Mouse (Mus musculus): ENCODE measurements around the gene Ucp3. TPM values are rescaled to one million over a fixed set of nuclear protein-coding genes. Genes with fewer than 3 reads are reported as not detected.

Gene Ucp3
- polyA plus RNA-seq, 1 experiment = 4.4 TPM

- WGBS = 57% methylated on average over 6 of the region's 6 CpGs
- no peaks in the 10 kb centered on the region for H3K4me1 ChIP-seq (ENCODE audit: control insufficient read depth, insufficient read depth, low read length)
These were observed 23.6 kb downstream of the Ucp3 start for GRCm38 (mm10) chr7:100496371-100496770.

GRCm38 (mm10) chr7:100496791-100497190 lies 24.0 kb downstream of the Ucp3 start:
- no peak for DNase-seq
- TF ChIP-seq POLR2A (IDR thresholded peaks at IDR 0.05; ENCODE audit: borderline replicate concordance, insufficient read depth, low read length) (no peak), CTCF (IDR thresholded peaks at IDR 0.05; ENCODE audit: borderline replicate concordance, insufficient read depth, low read depth, low read length) (no peak)
- no peak overlapping the region for H3K27ac ChIP-seq (ENCODE audit: insufficient read depth, low read length)

More at GRCm38 (mm10) chr7:100496371-100496770, 23.6 kb downstream of the Ucp3 start:
- Histone ChIP-seq H3K4me3 (replicated peaks; ENCODE audit: insufficient read depth, low read depth, low read length) (no peak overlapping the region), H3K27me3 (ENCODE audit: control insufficient read depth, insufficient read depth, low read length) (no peaks in the 10 kb centered on the region), H3K27ac (ENCODE audit: insufficient read depth, low read length) (no peak overlapping the region)
- TF ChIP-seq POLR2A (IDR thresholded peaks at IDR 0.05; ENCODE audit: borderline replicate concordance, insufficient read depth, low read length) (no peak), CTCF (IDR thresholded peaks at IDR 0.05; ENCODE audit: borderline replicate concordance, insufficient read depth, low read depth, low read length) (no peak)
- DNase-seq = no peak

GRCm38 (mm10) chr7:100497402-100497801 lies 24.6 kb downstream of the Ucp3 start:
- no peak overlapping the region for H3K27ac ChIP-seq (ENCODE audit: insufficient read depth, low read length)
- 70% methylated on average over 4 of the region's 4 CpGs for WGBS
- TF ChIP-seq POLR2A (IDR thresholded peaks at IDR 0.05; ENCODE audit: borderline replicate concordance, insufficient read depth, low read length) (no peak), CTCF (IDR thresholded peaks at IDR 0.05; ENCODE audit: borderline replicate concordance, insufficient read depth, low read depth, low read length) (no peak)
- no peak for DNase-seq
- no peak overlapping the region for H3K4me3 ChIP-seq (replicated peaks; ENCODE audit: insufficient read depth, low read depth, low read length)
- no peaks in the 10 kb centered on the region for H3K27me3 ChIP-seq (ENCODE audit: control insufficient read depth, insufficient read depth, low read length)
- H3K4me1 ChIP-seq (ENCODE audit: control insufficient read depth, insufficient read depth, low read length) = no peaks in the 10 kb centered on the region

More at GRCm38 (mm10) chr7:100496791-100497190, 24.0 kb downstream of the Ucp3 start:
- WGBS = 94% methylated on average over 9 of the region's 9 CpGs
- Histone ChIP-seq H3K27me3 (ENCODE audit: control insufficient read depth, insufficient read depth, low read length) (no peaks in the 10 kb centered on the region), H3K4me3 (replicated peaks; ENCODE audit: insufficient read depth, low read depth, low read length) (no peak overlapping the region), H3K4me1 (ENCODE audit: control insufficient read depth, insufficient read depth, low read length) (no peaks in the 10 kb centered on the region)

GRCm38 (mm10) chr7:100497982-100498381 lies 25.2 kb downstream of the Ucp3 start:
- no peaks in the 10 kb centered on the region for H3K27me3 ChIP-seq (ENCODE audit: control insufficient read depth, insufficient read depth, low read length)
- H3K4me3 ChIP-seq (replicated peaks; ENCODE audit: insufficient read depth, low read depth, low read length) = no peak overlapping the region
- no peak overlapping the region for H3K27ac ChIP-seq (ENCODE audit: insufficient read depth, low read length)
- TF ChIP-seq CTCF (IDR thresholded peaks at IDR 0.05; ENCODE audit: borderline replicate concordance, insufficient read depth, low read depth, low read length) (no peak), POLR2A (IDR thresholded peaks at IDR 0.05; ENCODE audit: borderline replicate concordance, insufficient read depth, low read length) (no peak)
- H3K4me1 ChIP-seq (ENCODE audit: control insufficient read depth, insufficient read depth, low read length) = no peaks in the 10 kb centered on the region
- WGBS = 93% methylated on average over 13 of the region's 13 CpGs
- DNase-seq = no peak

- no peaks in the 10 kb centered on the region for H3K4me1 ChIP-seq (ENCODE audit: control insufficient read depth, insufficient read depth, low read length)
- H3K4me3 ChIP-seq (replicated peaks; ENCODE audit: insufficient read depth, low read depth, low read length) = no peak overlapping the region
- no peak for DNase-seq
- H3K27me3 ChIP-seq (ENCODE audit: control insufficient read depth, insufficient read depth, low read length) = no peaks in the 10 kb centered on the region
- no peak overlapping the region for H3K27ac ChIP-seq (ENCODE audit: insufficient read depth, low read length)
- TF ChIP-seq CTCF (IDR thresholded peaks at IDR 0.05; ENCODE audit: borderline replicate concordance, insufficient read depth, low read depth, low read length) (no peak), POLR2A (IDR thresholded peaks at IDR 0.05; ENCODE audit: borderline replicate concordance, insufficient read depth, low read length) (no peak)
These were observed 26.7 kb downstream of the Ucp3 start for GRCm38 (mm10) chr7:100499465-100499864.

GRCm38 (mm10) chr7:100500276-100500977 lies 27.6 kb downstream of the Ucp3 start:
- Histone ChIP-seq H3K4me3 (replicated peaks; ENCODE audit: insufficient read depth, low read depth, low read length) (no peak overlapping the region), H3K27ac (ENCODE audit: insufficient read depth, low read length) (no peak overlapping the region), H3K27me3 (ENCODE audit: control insufficient read depth, insufficient read depth, low read length) (no peaks in the 10 kb centered on the region), H3K4me1 (ENCODE audit: control insufficient read depth, insufficient read depth, low read length) (no peaks in the 10 kb centered on the region)
- DNase-seq = no peak
- no peak for TF ChIP-seq CTCF (IDR thresholded peaks at IDR 0.05; ENCODE audit: borderline replicate concordance, insufficient read depth, low read depth, low read length)
- TF ChIP-seq POLR2A (IDR thresholded peaks at IDR 0.05; ENCODE audit: borderline replicate concordance, insufficient read depth, low read length) = no peak
- 57% methylated on average over 16 of the region's 16 CpGs for WGBS

GRCm38 (mm10) chr7:100501027-100501843 lies 28.4 kb downstream of the Ucp3 start:
- Histone ChIP-seq H3K27ac (ENCODE audit: insufficient read depth, low read length) (no peak overlapping the region), H3K27me3 (ENCODE audit: control insufficient read depth, insufficient read depth, low read length) (no peaks in the 10 kb centered on the region), H3K4me1 (ENCODE audit: control insufficient read depth, insufficient read depth, low read length) (no peaks in the 10 kb centered on the region), H3K4me3 (replicated peaks; ENCODE audit: insufficient read depth, low read depth, low read length) (no peak overlapping the region)
- 63% methylated on average over 6 of the region's 6 CpGs for WGBS
- TF ChIP-seq POLR2A (IDR thresholded peaks at IDR 0.05; ENCODE audit: borderline replicate concordance, insufficient read depth, low read length) (no peak), CTCF (IDR thresholded peaks at IDR 0.05; ENCODE audit: borderline replicate concordance, insufficient read depth, low read depth, low read length) (no peak)
- no peak for DNase-seq

Measured in cerebellum, adult 2 months (tissue).